Mouse (Mus musculus) forebrain, embryonic 13.5 days (tissue): Measurements from ENCODE around the gene Tmed9. TPM values are rescaled to one million over a fixed set of nuclear protein-coding genes. Genes with fewer than 3 reads are reported as not detected.
"Not testable (repeated sequence)": the region's sequence is repeated elsewhere in the genome, so short reads cannot be mapped to it uniquely, and the experiment has no call there.

Source experiments
- ATAC-seq: fragments of 200-750 bp; cut with Nextera tagmentation; 2 replicates; pipeline ENCODE4 v1.8.0; 2017
- H3K27ac ChIP-seq: fragments of 300-500 bp; sonication (generic); 2 replicates; pipeline ENCODE4 v1.5.1; 2015; ENCODE audit warnings: inconsistent platforms, mild to moderate bottlenecking, moderate library complexity
- H3K27me3 ChIP-seq: fragments of 300-500 bp; sonication (generic); 2 replicates; pipeline ENCODE4 v1.6.1; 2015; ENCODE audit warnings: mild to moderate bottlenecking, inconsistent platforms
- H3K36me3 ChIP-seq: fragments of 300-500 bp; sonication (generic); 2 replicates; pipeline ENCODE4 v1.6.1; 2015; ENCODE audit warnings: mild to moderate bottlenecking, inconsistent platforms; ENCODE audit not compliant: poor library complexity, severe bottlenecking
- H3K4me1 ChIP-seq: fragments of 300-500 bp; sonication (generic); 2 replicates; pipeline ENCODE4 v1.6.1; 2015; ENCODE audit warnings: inconsistent platforms
- H3K4me2 ChIP-seq: fragments of 300-500 bp; sonication (generic); 2 replicates; pipeline ENCODE4 v1.6.1; 2015; ENCODE audit warnings: inconsistent platforms, mild to moderate bottlenecking, moderate library complexity
- H3K4me3 ChIP-seq: fragments of 300-500 bp; sonication (generic); 2 replicates; pipeline ENCODE4 v1.5.1; 2015; ENCODE audit warnings: mild to moderate bottlenecking, inconsistent platforms
- H3K9ac ChIP-seq: fragments of 300-500 bp; sonication (generic); 2 replicates; pipeline ENCODE4 v1.6.1; 2015; ENCODE audit warnings: mild to moderate bottlenecking, inconsistent platforms
- H3K9me3 ChIP-seq: fragments of 300-500 bp; sonication (generic); replicated peaks from 2 replicates; pipeline ENCODE4 v1.6.1; 2016; ENCODE audit warnings: inconsistent platforms
- WGBS: fragments of 180-500 bp; shearing (Covaris S2); methylation state at CpG from one replicate; pipeline ENCODE4 v1.1.7; 2015; 5-methylcytosine and 5-hydroxymethylcytosine counted together
- polyA plus RNA-seq: library from polyadenylated mRNA; unstranded; fragments of >200 nt; fragmentation: Nextera tagmentation; extraction: Ambion mirVana; gene quantifications from 2 replicates; pipeline ENCODE4 v1.2.1, GENCODE M21; 2015

The Tmed9 gene
- polyA plus RNA-seq, 1 experiment from 2014 or later = 101 TPM

- H3K27me3 ChIP-seq = no peaks in the 10 kb centered on the region
- peaks cover 99% of the 10 kb centered on the region for H3K36me3 ChIP-seq
- WGBS = 94% methylated on average over 4 of the region's 4 CpGs
- H3K4me1 ChIP-seq = no peaks in the 10 kb centered on the region
- no peak overlapping the region for H3K4me2 ChIP-seq
- H3K27ac ChIP-seq = no peak overlapping the region
- H3K9ac ChIP-seq = no peak overlapping the region
- H3K9me3 ChIP-seq = no peaks in the 10 kb centered on the region
- no peak for ATAC-seq
- no peak overlapping the region for H3K4me3 ChIP-seq
Observed at GRCm38 (mm10) chr13:55542891-55543290, 30.6 kb upstream of the Tmed9 start.

- H3K36me3 ChIP-seq = peaks cover 99% of the 10 kb centered on the region
- ATAC-seq = no peak
- H3K4me1 ChIP-seq = no peaks in the 10 kb centered on the region
- H3K27me3 ChIP-seq = no peaks in the 10 kb centered on the region
- H3K4me2 ChIP-seq = no peak overlapping the region
- no peaks in the 10 kb centered on the region for H3K9me3 ChIP-seq
- H3K9ac ChIP-seq = no peak overlapping the region
- H3K4me3 ChIP-seq = no peak overlapping the region
- H3K27ac ChIP-seq = no peak overlapping the region
- WGBS = 92% methylated on average over 8 of the region's 8 CpGs
Observed at GRCm38 (mm10) chr13:55543447-55543846, 30.1 kb upstream of the Tmed9 start.

GRCm38 (mm10) chr13:55544792-55545191, 28.7 kb upstream of the Tmed9 start:
- H3K4me1 ChIP-seq = no peaks in the 10 kb centered on the region
- WGBS = 91% methylated on average over 6 of the region's 6 CpGs
- no peaks in the 10 kb centered on the region for H3K27me3 ChIP-seq
- no peak overlapping the region for H3K27ac ChIP-seq
- no peak for ATAC-seq
- no peak overlapping the region for H3K4me2 ChIP-seq
- H3K36me3 ChIP-seq = peaks cover 100% of the 10 kb centered on the region
- H3K9ac ChIP-seq = no peak overlapping the region
- H3K4me3 ChIP-seq = no peak overlapping the region
- H3K9me3 ChIP-seq = no peaks in the 10 kb centered on the region

- Histone ChIP-seq H3K4me2 (no peak overlapping the region), H3K9ac (no peak overlapping the region), H3K4me1 (no peaks in the 10 kb centered on the region), H3K27ac (no peak overlapping the region), H3K4me3 (no peak overlapping the region), H3K36me3 (peaks cover 98% of the 10 kb centered on the region), H3K27me3 (no peaks in the 10 kb centered on the region), H3K9me3 (no peaks in the 10 kb centered on the region)
- WGBS = 97% methylated on average over 2 of the region's 2 CpGs
- no peak for ATAC-seq
Observed at GRCm38 (mm10) chr13:55547916-55548315, 25.6 kb upstream of the Tmed9 start.

- Histone ChIP-seq H3K4me3 (no peak overlapping the region), H3K27ac (no peak overlapping the region), H3K9ac (no peak overlapping the region), H3K36me3 (peaks cover 98% of the 10 kb centered on the region), H3K4me2 (no peak overlapping the region), H3K27me3 (no peaks in the 10 kb centered on the region), H3K4me1 (no peaks in the 10 kb centered on the region), H3K9me3 (no peaks in the 10 kb centered on the region)
- ATAC-seq = no peak
- WGBS = 94% methylated on average over 5 of the region's 5 CpGs
Observed at GRCm38 (mm10) chr13:55548426-55548825, 25.1 kb upstream of the Tmed9 start.

- H3K4me1 ChIP-seq = no peaks in the 10 kb centered on the region
- no peak overlapping the region for H3K4me2 ChIP-seq
- 90% methylated on average over 15 of the region's 15 CpGs for WGBS
- peaks cover 98% of the 10 kb centered on the region for H3K36me3 ChIP-seq
- H3K27me3 ChIP-seq = no peaks in the 10 kb centered on the region
- no peaks in the 10 kb centered on the region for H3K9me3 ChIP-seq
- H3K27ac ChIP-seq = no peak overlapping the region
- no peak overlapping the region for H3K4me3 ChIP-seq
- H3K9ac ChIP-seq = no peak overlapping the region
- no peak for ATAC-seq
Observed at GRCm38 (mm10) chr13:55549061-55549460, 24.5 kb upstream of the Tmed9 start.

GRCm38 (mm10) chr13:55555921-55556320, 17.6 kb upstream of the Tmed9 start:
- WGBS = 92% methylated on average over 9 of the region's 9 CpGs
- Histone ChIP-seq H3K27ac (no peak overlapping the region), H3K9ac (no peak overlapping the region), H3K27me3 (no peaks in the 10 kb centered on the region), H3K9me3 (no peaks in the 10 kb centered on the region), H3K36me3 (peaks cover 63% of the 10 kb centered on the region), H3K4me3 (no peak overlapping the region), H3K4me1 (no peaks in the 10 kb centered on the region), H3K4me2 (no peak overlapping the region)
- no peak for ATAC-seq

GRCm38 (mm10) chr13:55557499-55557898, 16.0 kb upstream of the Tmed9 start:
- Histone ChIP-seq H3K4me2 (no peak overlapping the region), H3K27me3 (no peaks in the 10 kb centered on the region), H3K36me3 (peaks cover 50% of the 10 kb centered on the region), H3K9me3 (no peaks in the 10 kb centered on the region), H3K9ac (no peak overlapping the region), H3K4me1 (no peaks in the 10 kb centered on the region), H3K4me3 (no peak overlapping the region), H3K27ac (no peak overlapping the region)
- ATAC-seq = no peak
- 82% methylated on average over 6 of the region's 6 CpGs for WGBS

GRCm38 (mm10) chr13:55563266-55563879, 10.2 kb upstream of the Tmed9 start:
- 96% methylated on average over 7 of the region's 7 CpGs for WGBS
- Histone ChIP-seq H3K9me3 (no peaks in the 10 kb centered on the region), H3K4me3 (no peak overlapping the region), H3K27me3 (no peaks in the 10 kb centered on the region), H3K36me3 (peaks cover 48% of the 10 kb centered on the region), H3K9ac (no peak overlapping the region), H3K27ac (no peak overlapping the region), H3K4me2 (no peak overlapping the region), H3K4me1 (peaks cover 13% of the 10 kb centered on the region)
- ATAC-seq = no peak

- WGBS = 85% methylated on average over 6 of the region's 6 CpGs
- Histone ChIP-seq H3K27ac (no peak overlapping the region), H3K9me3 (no peaks in the 10 kb centered on the region), H3K4me2 (no peak overlapping the region), H3K4me1 (peaks cover 35% of the 10 kb centered on the region), H3K27me3 (no peaks in the 10 kb centered on the region), H3K4me3 (0 out of 2 replicates have a peak overlapping the region, but pooled peaks have one; percentile 3), H3K36me3 (peaks cover 47% of the 10 kb centered on the region), H3K9ac (no peak overlapping the region; the same call in 1 of the 2 replicates)
- ATAC-seq = no peak
Observed at GRCm38 (mm10) chr13:55567001-55567400, 6.5 kb upstream of the Tmed9 start.

GRCm38 (mm10) chr13:55567949-55568348, 5.6 kb upstream of the Tmed9 start:
- H3K27me3 ChIP-seq = no peaks in the 10 kb centered on the region
- H3K36me3 ChIP-seq = peaks cover 46% of the 10 kb centered on the region
- no peaks in the 10 kb centered on the region for H3K9me3 ChIP-seq
- no peak overlapping the region for H3K4me3 ChIP-seq
- no peak overlapping the region for H3K27ac ChIP-seq
- peaks cover 39% of the 10 kb centered on the region for H3K4me1 ChIP-seq
- ATAC-seq = no peak
- H3K9ac ChIP-seq = no peak overlapping the region
- WGBS = 95% methylated on average over 2 of the region's 2 CpGs
- no peak overlapping the region for H3K4me2 ChIP-seq

- Histone ChIP-seq H3K4me1 (peaks cover 39% of the 10 kb centered on the region), H3K36me3 (peaks cover 41% of the 10 kb centered on the region)
- H3K4me3 ChIP-seq, ATAC-seq, H3K4me2 ChIP-seq, H3K9ac ChIP-seq, H3K27me3 ChIP-seq, H3K9me3 ChIP-seq, H3K27ac ChIP-seq: not testable (repeated sequence)
- WGBS = 93% methylated on average over 4 of the region's 4 CpGs
Observed at GRCm38 (mm10) chr13:55568524-55568923, 5.0 kb upstream of the Tmed9 start.

GRCm38 (mm10) chr13:55569726-55570285, 3.7 kb upstream of the Tmed9 start:
- H3K27me3 ChIP-seq = no peaks in the 10 kb centered on the region
- H3K9me3 ChIP-seq = no peaks in the 10 kb centered on the region
- H3K27ac ChIP-seq = peak overlapping the region; percentile 91
- peak overlapping the region; percentile 98 for H3K4me2 ChIP-seq
- no peak for ATAC-seq
- H3K36me3 ChIP-seq = peaks cover 31% of the 10 kb centered on the region
- peaks cover 39% of the 10 kb centered on the region for H3K4me1 ChIP-seq
- H3K9ac ChIP-seq = peak overlapping the region; percentile 99
- peak overlapping the region; percentile 96 for H3K4me3 ChIP-seq
- WGBS = 2% methylated on average over 16 of the region's 16 CpGs
